Mouse (Mus musculus) liver, postnatal 0 days (tissue): ENCODE measurements around the gene Rxrb.

Experiments used
- CTCF ChIP-seq: sonication (generic); IDR thresholded peaks from 2 replicates; pipeline ENCODE4 v1.5.1; 2016; ENCODE audit warnings: antibody characterized with exemption, low read depth
- EP300 ChIP-seq: IDR thresholded peaks from 2 replicates; pipeline ENCODE4 v1.6.1; 2016; ENCODE audit warnings: antibody characterized with exemption, low read depth, mild to moderate bottlenecking

DNA sequence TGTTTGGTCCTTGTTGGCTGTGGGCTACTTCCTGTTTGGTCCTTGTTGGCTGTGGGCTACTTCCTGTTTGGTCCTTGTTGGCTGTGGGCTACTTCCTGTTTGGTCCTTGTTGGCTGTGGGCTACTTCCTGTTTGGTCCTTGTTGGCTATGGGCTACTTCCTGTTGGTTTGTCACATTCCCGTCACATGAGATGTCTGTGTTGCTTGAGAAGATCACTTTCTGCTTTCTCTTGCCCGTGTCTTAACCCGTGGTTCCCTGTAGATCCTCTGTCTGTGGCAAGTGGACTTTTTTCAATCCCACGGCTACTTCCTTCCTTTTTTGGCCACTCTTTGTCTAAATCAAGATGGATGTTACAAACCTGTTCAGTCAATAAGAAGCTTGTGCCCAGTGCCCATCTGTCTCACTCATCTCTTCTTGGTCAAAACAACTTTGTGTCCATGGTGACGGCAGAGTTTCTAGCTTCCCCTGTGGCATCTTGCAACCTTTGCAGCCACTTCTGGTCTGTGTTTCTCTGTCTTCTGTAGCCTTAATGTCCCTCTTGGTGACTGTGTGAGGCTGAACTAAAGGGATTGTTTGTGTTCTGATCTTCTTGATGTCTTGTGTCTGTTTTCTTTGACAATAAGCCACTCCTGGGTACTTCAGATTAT, 15.9 kb downstream of the Rxrb start:
- no peak for TF ChIP-seq CTCF
- no peak for TF ChIP-seq EP300
